ENCODE assay signal across 21 mouse cellular contexts in genomic region chr9:44993268-44993667, GRCm38 (mm10). TPM values are rescaled to one million over a fixed set of nuclear protein-coding genes. Genes with fewer than 3 reads are reported as not detected.
"Had no signal": no experiment of that assay in that cellular context is flagged by ENCODE, and none has a peak within 500 bp of the region (broad histone marks: within the 10 kb centered on the region; RNA-seq: fewer than 3 reads in every experiment).

No protein-coding gene starts in this region.

- DNase-seq: kidney, postnatal 14 days; lung, embryonic 14.5 days; lung, postnatal 10 days; lung, postnatal 4 days; right cerebral cortex, postnatal 14 days; thymus, adult 2 months; thymus, postnatal 25 days had no signal

- H3K9me3 ChIP-seq: kidney, embryonic 15.5 days; limb, embryonic 15.5 days; liver, embryonic 12.5 days; megakaryocyte, embryonic 14.5 days; midbrain, embryonic 13.5 days; stomach, embryonic 15.5 days had no signal

- ATAC-seq: liver, embryonic 12.5 days; midbrain, embryonic 13.5 days had no signal

- H3K27me3 ChIP-seq: limb, embryonic 15.5 days; midbrain, embryonic 13.5 days; stomach, embryonic 15.5 days had no signal

- H3K4me1 ChIP-seq: kidney, embryonic 15.5 days; liver, embryonic 12.5 days; midbrain, embryonic 13.5 days; stomach, embryonic 15.5 days had no signal

- H3K4me3 ChIP-seq: kidney, embryonic 15.5 days; limb, embryonic 15.5 days; liver, embryonic 12.5 days; megakaryocyte, embryonic 14.5 days; midbrain, embryonic 13.5 days; stomach, embryonic 15.5 days had no signal

- H3K9ac ChIP-seq: kidney, embryonic 15.5 days; limb, embryonic 15.5 days; liver, embryonic 12.5 days; lung, embryonic 14.5 days; midbrain, embryonic 13.5 days; stomach, embryonic 15.5 days had no signal

- H3K36me3 ChIP-seq: kidney, embryonic 15.5 days; limb, embryonic 15.5 days; liver, embryonic 12.5 days; midbrain, embryonic 13.5 days; stomach, embryonic 15.5 days had no signal

- H3K27ac ChIP-seq: kidney, embryonic 15.5 days; limb, embryonic 15.5 days; liver, embryonic 12.5 days; midbrain, embryonic 13.5 days; stomach, embryonic 15.5 days had no signal

RNA-seq across cellular contexts. Expression of gene Cd3d, which starts 11.7 kb away (rescaled TPM):
- total RNA-seq: layer of hippocampus, postnatal 25 days; left cerebral cortex, adult 8-10 months; left cerebral cortex, postnatal 25 days; midbrain, postnatal 0 days had no signal
- polyA plus RNA-seq: kidney, embryonic 15.5 days; limb, embryonic 11.5 days; liver, embryonic 12.5 days; lung, embryonic 14.5 days; midbrain, embryonic 13.5 days; midbrain, postnatal 0 days; neural tube, embryonic 14.5 days had no signal

RNA-seq across cellular contexts. Expression of gene Cd3g, which starts 13.0 kb away (rescaled TPM):
- total RNA-seq: layer of hippocampus, postnatal 25 days; left cerebral cortex, adult 8-10 months; left cerebral cortex, postnatal 25 days; midbrain, postnatal 0 days had no signal
- polyA plus RNA-seq: kidney, embryonic 15.5 days; liver, embryonic 12.5 days; midbrain, embryonic 13.5 days; midbrain, postnatal 0 days; neural tube, embryonic 14.5 days; testis, adult 2 months had no signal

RNA-seq across cellular contexts. Expression of gene Cd3e, which starts 16.2 kb away (rescaled TPM):
- total RNA-seq: layer of hippocampus, postnatal 25 days; left cerebral cortex, postnatal 25 days; midbrain, postnatal 0 days had no signal
- polyA plus RNA-seq: kidney, embryonic 15.5 days; limb, embryonic 11.5 days; liver, embryonic 12.5 days; liver, embryonic 16.5 days; lung, embryonic 14.5 days; midbrain, embryonic 13.5 days had no signal

RNA-seq across cellular contexts. Expression of gene Mpzl2, which starts 46.3 kb away (rescaled TPM):
- polyA plus RNA-seq: neural tube, embryonic 14.5 days had no signal
